Mouse (Mus musculus): ENCODE measurements around the gene Alpl.

Gene Alpl

DNA sequence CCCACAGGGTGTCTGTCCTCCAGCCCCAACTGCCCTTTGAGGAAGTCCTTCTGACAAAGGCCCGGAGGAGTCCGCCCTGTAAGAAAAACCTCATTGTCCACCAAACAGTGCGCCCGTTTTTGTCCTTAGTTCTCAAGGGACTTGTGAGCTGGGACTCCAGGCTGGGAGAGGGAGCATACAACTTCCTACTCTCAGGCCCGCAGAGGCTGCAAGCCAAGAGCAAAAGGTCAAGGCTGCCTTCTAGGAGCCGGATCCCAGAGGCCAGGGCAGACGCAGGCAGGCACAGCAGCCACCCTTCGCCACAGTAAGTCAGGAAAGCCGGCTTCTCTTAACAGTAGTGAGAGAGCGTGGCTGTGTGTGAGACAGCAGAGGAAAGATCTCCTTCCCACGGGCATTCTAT, 4.1 kb upstream of the Alpl start:
- DNase-seq (ENCODE audit: low spot score in 2 of 2), result no peak

DNA sequence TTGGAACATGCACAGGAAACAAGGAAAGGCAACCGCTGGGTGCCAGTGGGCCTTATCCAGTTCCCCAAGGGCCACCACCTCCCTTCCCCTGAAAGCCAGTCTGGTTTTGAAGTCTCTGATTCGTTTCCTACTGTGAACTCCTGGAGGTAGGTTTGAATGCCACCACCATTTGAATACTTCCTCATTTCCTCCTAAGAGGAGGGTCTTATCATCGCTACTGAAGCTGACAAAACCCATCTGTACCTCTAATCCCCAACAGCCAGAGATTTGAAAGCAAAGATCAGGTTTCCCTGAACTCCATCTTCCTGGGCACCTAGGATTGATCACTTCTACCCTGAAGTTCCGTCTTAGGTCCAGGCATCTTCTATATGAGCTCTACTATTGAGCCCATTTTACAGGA, 854 bp upstream of the Alpl start:
- no peak for DNase-seq (ENCODE audit: low spot score in 2 of 2)

GRCm38 (mm10) chr4:137794178-137794900, 1.8 kb downstream of the Alpl start:
- DNase-seq (ENCODE audit: low spot score in 2 of 2), result no peak

DNA sequence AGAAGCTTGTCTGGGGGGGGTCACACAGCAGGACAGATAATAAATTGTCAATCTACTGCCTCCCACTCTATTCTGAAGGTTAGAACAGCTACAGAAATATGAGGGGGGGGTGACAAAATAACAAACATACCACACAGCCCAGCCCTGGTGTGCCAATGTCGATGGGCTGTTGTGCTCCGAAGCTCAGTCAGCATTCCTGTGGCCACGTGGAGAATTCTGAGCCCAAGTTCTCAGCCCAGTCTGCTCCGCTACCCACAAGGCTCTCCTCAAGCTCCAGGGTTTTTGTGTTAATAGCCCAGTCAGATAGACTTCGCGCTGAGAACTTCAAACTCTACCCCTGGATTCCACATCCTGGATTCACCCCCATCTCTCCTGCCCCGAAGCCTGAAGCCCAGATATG, 2.6 kb downstream of the Alpl start:
- no peak for DNase-seq (ENCODE audit: low spot score in 2 of 2)

DNA sequence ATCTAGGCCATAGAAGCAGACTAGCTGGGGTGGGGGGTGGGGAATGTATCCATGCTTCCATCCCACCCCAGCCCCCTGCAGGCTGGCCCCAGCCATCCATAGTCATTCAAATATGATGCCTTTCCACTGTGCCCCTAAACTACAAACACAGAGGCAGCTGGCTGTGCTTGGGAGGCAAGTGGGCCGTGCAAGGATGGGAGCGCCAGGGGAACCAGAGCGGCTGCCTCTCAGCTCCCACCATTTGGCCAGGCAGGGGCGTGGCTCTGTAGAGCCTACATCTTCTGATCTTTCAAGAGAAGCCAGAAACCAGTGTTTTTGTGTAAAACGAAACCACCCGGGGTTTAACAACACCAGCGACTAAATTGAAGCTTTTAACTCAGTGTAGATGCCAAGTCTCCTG, 4.7 kb downstream of the Alpl start:
- DNase-seq (ENCODE audit: low spot score in 2 of 2), result no peak

GRCm38 (mm10) chr4:137790981-137791380, 5.2 kb downstream of the Alpl start:
- no peak for DNase-seq (ENCODE audit: low spot score in 2 of 2)

DNA sequence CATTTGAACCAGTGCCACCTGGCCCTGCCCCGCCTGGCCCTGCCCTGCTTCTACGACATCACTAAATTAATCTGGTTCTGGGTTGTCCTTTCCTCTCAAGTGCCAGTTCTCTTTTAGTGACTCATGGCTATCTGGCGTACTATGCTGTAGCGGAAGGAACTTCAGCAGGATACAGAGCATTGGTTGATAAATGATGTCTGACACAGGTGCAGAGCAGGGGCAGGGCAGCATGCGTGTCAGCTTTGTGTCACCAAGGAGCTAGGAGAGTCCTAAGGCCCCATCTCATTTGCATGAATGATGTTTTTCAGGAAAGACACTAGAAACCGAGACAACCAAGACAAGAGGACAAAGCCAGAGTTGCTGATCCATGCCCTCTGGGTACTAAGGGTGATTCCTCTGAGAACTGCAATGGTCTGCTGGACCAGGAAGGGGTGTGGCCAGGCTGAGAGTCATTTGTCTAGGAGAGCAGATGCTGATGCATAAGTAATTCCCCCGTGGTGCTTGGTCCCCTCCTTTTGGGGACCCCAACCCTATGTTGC, 7.6 kb downstream of the Alpl start:
- DNase-seq (ENCODE audit: low spot score in 2 of 2), result peak in 1 of 2 experiments; percentile 74

- DNase-seq (ENCODE audit: low spot score in 2 of 2), result no peak
These were observed 8.4 kb downstream of the Alpl start for GRCm38 (mm10) chr4:137787589-137788289.

GRCm38 (mm10) chr4:137786488-137786887, 9.7 kb downstream of the Alpl start:
- no peak for DNase-seq (ENCODE audit: low spot score in 2 of 2)

GRCm38 (mm10) chr4:137785270-137785669, 10.9 kb downstream of the Alpl start:
- DNase-seq (ENCODE audit: low spot score in 2 of 2), result no peak

DNA sequence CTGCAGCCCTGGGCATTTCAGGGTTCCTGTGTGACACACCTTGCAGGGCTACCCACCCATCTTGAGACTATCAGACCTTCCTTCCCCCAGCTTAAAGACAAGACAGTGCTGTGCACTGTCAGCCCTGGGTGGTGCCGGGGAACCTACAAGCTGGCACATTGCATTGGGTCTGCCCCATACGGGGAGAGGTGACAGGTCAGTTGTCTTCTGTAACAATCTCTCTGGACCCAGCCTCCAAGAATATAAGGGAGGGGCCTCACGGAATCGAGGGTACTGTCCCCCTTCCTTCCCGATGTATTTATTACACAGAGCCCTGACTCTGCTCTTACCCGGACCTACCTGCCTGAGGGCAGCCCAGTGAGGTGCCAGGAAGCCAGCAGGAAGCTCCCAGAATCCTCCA, 11.4 kb downstream of the Alpl start:
- no peak for DNase-seq (ENCODE audit: low spot score in 2 of 2)

DNA sequence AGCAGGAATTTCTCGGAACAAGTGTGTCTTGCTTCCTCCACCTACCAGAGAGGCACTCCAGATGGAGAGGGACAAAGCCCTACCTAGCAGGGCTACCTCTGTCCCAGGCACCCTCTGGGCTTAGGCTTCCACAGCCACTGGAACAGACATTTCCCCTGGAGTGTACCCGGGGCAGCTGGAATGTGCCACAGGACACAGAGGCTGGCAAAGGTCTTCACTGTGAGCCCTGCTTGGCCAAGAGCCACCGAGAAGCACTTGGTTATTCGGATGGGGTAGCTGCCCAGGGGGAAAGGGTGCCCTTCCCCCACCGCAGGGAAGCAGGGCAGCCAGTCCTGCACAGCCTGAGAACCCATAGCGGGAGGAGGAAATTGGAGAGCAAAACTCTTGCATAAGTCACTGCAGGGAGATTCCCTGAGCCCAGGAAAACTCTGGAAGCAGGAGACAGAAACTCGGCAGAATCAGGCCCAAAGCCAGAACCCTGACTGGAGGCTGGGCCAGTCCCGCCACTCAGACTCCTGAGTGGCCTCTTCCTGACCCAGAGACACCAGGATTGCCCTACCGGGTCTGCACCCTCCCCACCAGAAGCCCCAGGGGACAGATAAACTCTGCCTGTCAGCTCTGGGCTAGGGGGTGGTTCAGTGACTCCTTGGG, 12.5 kb downstream of the Alpl start:
- DNase-seq (ENCODE audit: low spot score in 2 of 2), result no peak

GRCm38 (mm10) chr4:137781949-137782348, 14.2 kb downstream of the Alpl start:
- DNase-seq (ENCODE audit: low spot score in 2 of 2), result no peak

DNA sequence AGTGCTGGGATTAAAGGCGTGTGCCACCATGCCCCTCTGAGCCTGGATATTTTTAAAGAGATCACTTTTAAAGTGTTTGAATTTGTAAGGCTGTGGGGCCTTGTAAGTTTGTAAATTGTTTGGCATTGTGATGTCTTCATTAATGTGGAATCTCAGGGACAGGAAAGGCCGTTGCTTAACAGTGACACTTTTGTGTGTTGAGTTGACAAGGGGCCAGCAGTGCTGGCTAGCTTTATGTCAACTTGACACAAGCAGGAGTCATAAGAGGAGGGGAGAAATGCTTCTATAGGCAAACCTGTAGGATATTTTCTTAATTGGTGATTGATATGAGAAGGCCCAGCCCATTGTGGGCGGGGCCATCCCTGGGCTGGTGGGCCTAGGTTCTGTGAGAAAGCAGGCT, 15.2 kb downstream of the Alpl start:
- no peak for DNase-seq (ENCODE audit: low spot score in 2 of 2)

GRCm38 (mm10) chr4:137778397-137779184, 17.6 kb downstream of the Alpl start:
- no peak for DNase-seq (ENCODE audit: low spot score in 2 of 2)

DNA sequence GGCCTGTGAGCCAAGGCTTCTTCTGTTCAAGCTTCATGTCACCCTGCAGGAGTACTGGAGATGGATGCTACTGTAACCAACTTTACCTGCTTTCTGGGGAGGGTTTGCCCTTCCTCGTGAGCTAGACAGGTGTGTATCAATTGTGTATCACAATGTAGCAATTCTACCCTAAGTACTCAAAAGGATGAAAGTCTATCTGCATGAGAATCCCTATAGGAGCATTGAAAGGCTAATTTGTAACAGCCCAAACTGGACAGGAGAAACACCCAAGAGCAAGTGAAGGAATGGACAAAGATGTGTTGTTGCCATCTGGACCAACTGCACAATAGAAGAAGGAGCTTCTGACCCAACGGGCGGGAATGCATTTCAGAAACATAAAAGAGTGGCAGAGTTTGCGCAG, 18.3 kb downstream of the Alpl start:
- DNase-seq (ENCODE audit: low spot score in 2 of 2), result no peak

- no peak for DNase-seq (ENCODE audit: low spot score in 2 of 2)
These were observed 21.7 kb downstream of the Alpl start for GRCm38 (mm10) chr4:137774505-137774904.

DNA sequence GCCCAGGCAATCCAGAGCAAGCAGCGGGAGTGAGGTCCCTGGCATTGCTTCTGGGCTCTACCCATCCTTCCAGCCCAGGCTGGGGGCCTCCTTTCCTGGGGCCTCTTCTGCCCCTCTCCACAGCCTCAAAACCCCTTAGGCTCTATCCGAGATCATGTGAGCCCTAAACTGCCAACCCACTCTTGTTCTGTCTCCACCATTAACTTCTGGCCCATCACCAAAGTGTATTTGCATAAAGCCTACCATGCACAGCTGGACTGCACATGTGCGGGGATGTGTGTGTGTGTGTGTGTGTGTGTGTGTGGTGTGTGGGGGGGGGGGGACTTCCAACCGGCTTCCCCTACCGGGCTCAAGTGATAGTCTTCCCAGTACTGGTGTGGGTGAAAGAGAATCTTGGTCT, 22.2 kb downstream of the Alpl start:
- peak in 1 of 2 experiments; percentile 39 for DNase-seq (ENCODE audit: low spot score in 2 of 2)

DNA sequence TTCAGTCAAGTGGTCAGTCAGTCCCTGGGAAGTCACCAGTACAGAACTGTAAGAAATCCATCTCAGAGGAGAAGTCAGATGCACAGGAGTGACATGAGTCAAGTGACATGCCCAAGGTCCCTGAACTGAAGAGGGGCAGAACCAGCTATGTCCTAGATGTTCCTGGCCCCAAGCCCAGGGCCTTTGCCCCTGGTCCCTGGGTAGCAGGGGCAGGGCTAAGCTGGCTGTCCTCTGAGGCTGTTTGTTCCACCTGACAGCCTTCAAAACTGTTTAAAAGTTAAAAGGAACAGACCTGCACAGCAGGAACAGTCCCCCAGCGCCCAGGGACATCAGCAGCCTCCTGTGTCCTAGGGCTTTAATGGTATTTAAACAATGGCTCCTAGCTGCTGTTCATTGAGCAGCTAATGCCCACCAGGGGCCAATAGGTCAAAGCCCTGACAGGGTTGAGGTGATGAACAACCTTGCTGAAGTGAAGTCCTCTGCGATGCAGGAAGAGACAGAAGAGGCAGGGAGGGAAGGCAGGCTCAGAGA, 22.8 kb downstream of the Alpl start:
- no peak for DNase-seq (ENCODE audit: low spot score in 2 of 2)

GRCm38 (mm10) chr4:137772438-137773056, 23.6 kb downstream of the Alpl start:
- no peak for DNase-seq (ENCODE audit: low spot score in 2 of 2)

DNA sequence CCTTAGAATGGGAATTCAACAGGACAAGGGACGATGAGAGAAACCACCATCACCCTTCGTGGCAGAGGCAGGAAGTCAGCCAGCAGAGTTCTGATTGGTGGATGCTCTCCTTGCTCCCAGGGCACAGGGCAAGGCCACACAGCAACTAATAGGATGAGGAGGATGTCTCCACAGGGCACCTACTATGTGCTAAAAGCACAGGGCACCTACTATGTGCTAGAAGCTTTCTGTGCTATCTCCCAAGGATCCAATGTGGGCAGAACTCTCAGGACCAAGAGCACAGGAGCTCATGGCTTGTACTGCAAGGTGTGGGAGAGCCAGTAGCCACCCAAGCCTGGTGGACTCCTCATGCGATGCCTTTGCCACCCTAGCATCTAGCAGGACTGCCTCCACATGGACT, 24.4 kb downstream of the Alpl start:
- no peak for DNase-seq (ENCODE audit: low spot score in 2 of 2)

Measured in natural killer cell, adult 2 months (primary cell).